Mouse (Mus musculus): Measurements from ENCODE around the gene Epb41l1.
A peak's percentile ranks its signal among the peaks of the same experiment; 100 is the strongest.

Epb41l1 gene

GRCm38 (mm10) chr2:156422631-156423030 lies 1.9 kb downstream of the Epb41l1 start:
- DNase-seq (ENCODE audit: inconsistent age in 2 of 2, low spot score in 1 of 2), result peak in 1 of 2 experiments; percentile 60

- DNase-seq (ENCODE audit: inconsistent age in 2 of 2, low spot score in 1 of 2), result peak in 1 of 2 experiments; percentile 19
Measured at GRCm38 (mm10) chr2:156423672-156424071, 3.0 kb downstream of the Epb41l1 start.

- no peak for DNase-seq (ENCODE audit: inconsistent age in 2 of 2, low spot score in 1 of 2)
Measured at GRCm38 (mm10) chr2:156425618-156426017, 4.9 kb downstream of the Epb41l1 start.

- no peak for DNase-seq (ENCODE audit: inconsistent age in 2 of 2, low spot score in 1 of 2)
Measured at GRCm38 (mm10) chr2:156426151-156426550, 5.4 kb downstream of the Epb41l1 start.

GRCm38 (mm10) chr2:156429836-156430235 lies 9.1 kb downstream of the Epb41l1 start:
- DNase-seq (ENCODE audit: inconsistent age in 2 of 2, low spot score in 1 of 2), result no peak

- DNase-seq (ENCODE audit: inconsistent age in 2 of 2, low spot score in 1 of 2), result peak; percentile 72 to 90
Measured at GRCm38 (mm10) chr2:156430326-156430725, 9.6 kb downstream of the Epb41l1 start.

GRCm38 (mm10) chr2:156431409-156431808 lies 10.7 kb downstream of the Epb41l1 start:
- no peak for DNase-seq (ENCODE audit: inconsistent age in 2 of 2, low spot score in 1 of 2)

- DNase-seq (ENCODE audit: inconsistent age in 2 of 2, low spot score in 1 of 2), result no peak
Measured at GRCm38 (mm10) chr2:156432086-156432485, 11.4 kb downstream of the Epb41l1 start.

GRCm38 (mm10) chr2:156432874-156433868 lies 12.5 kb downstream of the Epb41l1 start:
- peak; percentile 88 to 94 for DNase-seq (ENCODE audit: inconsistent age in 2 of 2, low spot score in 1 of 2)

GRCm38 (mm10) chr2:156437637-156438036 lies 16.9 kb downstream of the Epb41l1 start:
- no peak for DNase-seq (ENCODE audit: inconsistent age in 2 of 2, low spot score in 1 of 2)

- DNase-seq (ENCODE audit: inconsistent age in 2 of 2, low spot score in 1 of 2), result no peak
Measured at GRCm38 (mm10) chr2:156439666-156440462, 19.2 kb downstream of the Epb41l1 start.

GRCm38 (mm10) chr2:156441909-156442308 lies 21.2 kb downstream of the Epb41l1 start:
- no peak for DNase-seq (ENCODE audit: inconsistent age in 2 of 2, low spot score in 1 of 2)

GRCm38 (mm10) chr2:156443323-156443722 lies 22.6 kb downstream of the Epb41l1 start:
- DNase-seq (ENCODE audit: inconsistent age in 2 of 2, low spot score in 1 of 2), result peak; percentile 40 to 71

- DNase-seq (ENCODE audit: inconsistent age in 2 of 2, low spot score in 1 of 2), result no peak
Measured at GRCm38 (mm10) chr2:156446489-156447035, 25.9 kb downstream of the Epb41l1 start.

GRCm38 (mm10) chr2:156447413-156448295 lies 26.9 kb downstream of the Epb41l1 start:
- peak; percentile 62 to 87 for DNase-seq (ENCODE audit: inconsistent age in 2 of 2, low spot score in 1 of 2)

GRCm38 (mm10) chr2:156451225-156452148 lies 30.8 kb downstream of the Epb41l1 start:
- DNase-seq (ENCODE audit: inconsistent age in 2 of 2, low spot score in 1 of 2), result peak; percentile 52 to 73

- no peak for DNase-seq (ENCODE audit: inconsistent age in 2 of 2, low spot score in 1 of 2)
Measured at GRCm38 (mm10) chr2:156452149-156452536, 31.4 kb downstream of the Epb41l1 start.

GRCm38 (mm10) chr2:156453822-156454221 lies 33.1 kb downstream of the Epb41l1 start:
- DNase-seq (ENCODE audit: inconsistent age in 2 of 2, low spot score in 1 of 2), result peak; percentile 93 to 96

GRCm38 (mm10) chr2:156455508-156456108 lies 34.9 kb downstream of the Epb41l1 start:
- peak; percentile 55 to 87 for DNase-seq (ENCODE audit: inconsistent age in 2 of 2, low spot score in 1 of 2)
